Mouse (Mus musculus): ENCODE measurements around the gene Mybbp1a. TPM values are rescaled to one million over a fixed set of nuclear protein-coding genes. Genes with fewer than 3 reads are reported as not detected.
"Not testable (repeated sequence)": the region's sequence is repeated elsewhere in the genome, so short reads cannot be mapped to it uniquely, and the experiment has no call there.

The Mybbp1a gene
- polyA plus RNA-seq, 1 experiment: 48.1 TPM

GRCm38 (mm10) chr11:72420460-72421122 lies 20.6 kb upstream of the Mybbp1a start:
- Histone ChIP-seq H3K4me3 (ENCODE audit: insufficient read depth, low read length) (no peak overlapping the region), H3K27ac (ENCODE audit: insufficient read depth, low read length) (no peak overlapping the region), H3K4me1 (ENCODE audit: control insufficient read depth, insufficient read depth, low read length) (no peaks in the 10 kb centered on the region)
- TF ChIP-seq POLR2A (IDR thresholded peaks at IDR 0.05; ENCODE audit: extremely low read depth, insufficient read depth, low read length) (no peak), CTCF (IDR thresholded peaks at IDR 0.05; ENCODE audit: extremely low read depth, insufficient read depth, low read length) (no peak)

- TF ChIP-seq POLR2A (IDR thresholded peaks at IDR 0.05; ENCODE audit: extremely low read depth, insufficient read depth, low read length): no peak
- no peak for TF ChIP-seq CTCF (IDR thresholded peaks at IDR 0.05; ENCODE audit: extremely low read depth, insufficient read depth, low read length)
- no peak overlapping the region for H3K4me3 ChIP-seq (ENCODE audit: insufficient read depth, low read length)
- no peak overlapping the region for H3K27ac ChIP-seq (ENCODE audit: insufficient read depth, low read length)
- no peaks in the 10 kb centered on the region for H3K4me1 ChIP-seq (ENCODE audit: control insufficient read depth, insufficient read depth, low read length)
Measured at GRCm38 (mm10) chr11:72421518-72422278, 19.5 kb upstream of the Mybbp1a start.

DNA sequence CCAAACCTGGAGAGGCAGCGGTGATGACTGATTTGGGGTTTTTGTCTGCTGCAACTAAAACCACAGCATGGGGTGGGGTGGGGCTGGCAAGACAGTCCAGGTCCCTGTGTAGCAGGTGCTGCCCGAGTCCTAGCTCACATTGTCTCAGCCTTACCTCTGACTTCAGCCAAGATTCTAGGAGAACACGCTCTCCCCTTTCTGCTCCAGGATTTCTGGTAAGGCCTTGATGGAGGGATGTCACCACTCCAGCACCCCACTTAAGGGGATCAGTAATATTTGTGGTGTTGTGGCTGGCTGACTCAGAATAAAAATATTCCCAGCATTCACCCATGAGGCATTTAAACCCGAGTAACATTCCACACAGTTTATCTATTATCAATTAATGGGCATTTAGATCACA lies 17.5 kb upstream of the Mybbp1a start:
- no peak overlapping the region for H3K4me3 ChIP-seq (ENCODE audit: insufficient read depth, low read length)
- H3K4me1 ChIP-seq (ENCODE audit: control insufficient read depth, insufficient read depth, low read length): no peaks in the 10 kb centered on the region
- no peak overlapping the region for H3K27ac ChIP-seq (ENCODE audit: insufficient read depth, low read length)
- TF ChIP-seq CTCF (IDR thresholded peaks at IDR 0.05; ENCODE audit: extremely low read depth, insufficient read depth, low read length): no peak
- TF ChIP-seq POLR2A (IDR thresholded peaks at IDR 0.05; ENCODE audit: extremely low read depth, insufficient read depth, low read length): no peak

- no peak for TF ChIP-seq POLR2A (IDR thresholded peaks at IDR 0.05; ENCODE audit: extremely low read depth, insufficient read depth, low read length)
- TF ChIP-seq CTCF (IDR thresholded peaks at IDR 0.05; ENCODE audit: extremely low read depth, insufficient read depth, low read length): no peak
- no peak overlapping the region for H3K27ac ChIP-seq (ENCODE audit: insufficient read depth, low read length)
- H3K4me1 ChIP-seq (ENCODE audit: control insufficient read depth, insufficient read depth, low read length): no peaks in the 10 kb centered on the region
- H3K4me3 ChIP-seq (ENCODE audit: insufficient read depth, low read length): no peak overlapping the region
Measured at GRCm38 (mm10) chr11:72425201-72425600, 16.0 kb upstream of the Mybbp1a start.

DNA sequence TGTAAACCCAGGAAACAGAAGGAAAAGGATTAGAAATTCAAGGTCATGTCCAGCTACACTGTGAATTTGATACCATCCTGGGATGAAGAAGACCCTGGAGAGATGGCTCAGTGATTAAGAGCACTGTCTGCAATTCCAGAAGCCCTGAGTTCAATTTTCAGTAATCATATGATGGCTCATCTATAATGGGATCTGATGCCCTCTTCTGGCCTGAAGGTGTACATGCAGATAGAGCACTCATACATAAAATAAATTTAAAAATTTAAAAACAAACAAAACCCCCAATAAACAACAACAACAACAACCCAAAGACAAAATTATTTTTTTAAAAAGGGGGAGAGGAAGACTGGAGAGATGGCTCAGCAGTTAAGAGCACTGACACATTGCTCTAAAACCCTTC lies 14.3 kb upstream of the Mybbp1a start:
- no peak overlapping the region for H3K4me3 ChIP-seq (ENCODE audit: insufficient read depth, low read length)
- H3K4me1 ChIP-seq (ENCODE audit: control insufficient read depth, insufficient read depth, low read length): no peaks in the 10 kb centered on the region
- no peak overlapping the region for H3K27ac ChIP-seq (ENCODE audit: insufficient read depth, low read length)
- TF ChIP-seq POLR2A (IDR thresholded peaks at IDR 0.05; ENCODE audit: extremely low read depth, insufficient read depth, low read length) (no peak), CTCF (IDR thresholded peaks at IDR 0.05; ENCODE audit: extremely low read depth, insufficient read depth, low read length) (no peak)

- TF ChIP-seq POLR2A (IDR thresholded peaks at IDR 0.05; ENCODE audit: extremely low read depth, insufficient read depth, low read length) (no peak), CTCF (IDR thresholded peaks at IDR 0.05; ENCODE audit: extremely low read depth, insufficient read depth, low read length) (peak; percentile 50)
- Histone ChIP-seq H3K4me1 (ENCODE audit: control insufficient read depth, insufficient read depth, low read length) (no peaks in the 10 kb centered on the region), H3K4me3 (ENCODE audit: insufficient read depth, low read length) (no peak overlapping the region), H3K27ac (ENCODE audit: insufficient read depth, low read length) (no peak overlapping the region)
Measured at GRCm38 (mm10) chr11:72428694-72429093, 12.5 kb upstream of the Mybbp1a start.

DNA sequence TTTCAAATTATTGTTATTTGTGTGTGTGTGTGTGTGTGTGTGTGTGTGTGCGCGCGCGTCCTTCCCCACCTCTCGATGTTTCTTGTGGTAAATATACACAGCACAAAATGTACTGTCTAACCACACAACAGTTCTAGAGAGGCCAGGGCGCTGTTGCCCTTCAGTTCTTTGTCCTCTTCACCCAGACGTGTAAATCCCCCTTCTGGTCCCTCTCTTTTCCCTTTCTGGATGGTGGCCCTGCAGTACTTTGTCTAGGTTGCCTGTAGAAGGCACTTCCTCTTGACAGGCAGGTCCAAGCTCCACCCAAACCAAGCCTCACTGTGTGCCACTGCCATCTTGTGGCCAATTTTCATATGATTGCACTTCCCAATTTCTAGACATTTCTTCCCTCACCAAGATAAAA lies 11.9 kb upstream of the Mybbp1a start:
- Histone ChIP-seq H3K27ac (ENCODE audit: insufficient read depth, low read length) (no peak overlapping the region), H3K4me3 (ENCODE audit: insufficient read depth, low read length) (no peak overlapping the region)
- TF ChIP-seq POLR2A (IDR thresholded peaks at IDR 0.05; ENCODE audit: extremely low read depth, insufficient read depth, low read length) (no peak), CTCF (IDR thresholded peaks at IDR 0.05; ENCODE audit: extremely low read depth, insufficient read depth, low read length) (peak; percentile 88)

DNA sequence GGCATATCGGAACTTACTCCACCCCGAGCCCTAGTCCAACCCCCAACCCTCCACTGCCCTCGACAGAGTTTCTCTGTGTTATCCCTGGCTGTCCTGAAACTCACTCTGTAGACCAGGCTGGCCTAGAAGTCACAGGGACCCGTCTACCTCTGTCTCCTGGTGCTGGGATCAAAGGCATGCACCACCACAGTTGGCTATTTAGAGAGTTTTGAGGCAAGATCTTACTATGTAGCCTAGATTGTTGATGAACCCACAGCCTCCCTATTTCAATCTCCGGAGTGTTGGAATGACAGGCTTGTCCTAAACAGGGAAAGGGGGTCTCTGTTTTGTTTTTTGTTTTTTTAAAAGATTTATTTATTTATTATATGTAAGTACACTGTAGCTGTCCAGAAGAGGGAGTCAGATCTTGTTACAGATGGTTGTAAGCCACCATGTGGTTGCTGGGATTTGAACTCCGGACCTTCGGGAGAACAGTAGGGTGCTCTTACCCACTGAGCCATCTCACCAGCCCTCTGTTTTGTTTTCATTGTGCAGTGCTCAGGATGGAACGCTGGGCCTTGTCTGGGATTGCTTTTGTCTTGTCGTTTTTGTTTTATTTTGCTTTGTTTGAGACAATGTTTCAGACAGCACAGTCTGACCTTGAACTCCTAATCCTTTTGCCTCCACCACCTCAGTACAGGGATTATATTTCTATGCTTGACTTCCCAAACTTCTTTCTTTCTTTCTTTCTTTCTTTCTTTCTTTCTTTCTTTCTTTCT lies 10.7 kb upstream of the Mybbp1a start:
- H3K4me3 ChIP-seq (ENCODE audit: insufficient read depth, low read length); H3K4me1 ChIP-seq (ENCODE audit: control insufficient read depth, insufficient read depth, low read length); H3K27ac ChIP-seq (ENCODE audit: insufficient read depth, low read length): not testable (repeated sequence)

More for the DNA sequence above, 11.9 kb upstream of the Mybbp1a start:
- no peaks in the 10 kb centered on the region for H3K4me1 ChIP-seq (ENCODE audit: control insufficient read depth, insufficient read depth, low read length)

GRCm38 (mm10) chr11:72434963-72435693 lies 6.0 kb upstream of the Mybbp1a start, which contains the start of gene Ggt6:
TSS of gene Ggt6 (plus strand) at chr11:72435526.
- H3K4me1 ChIP-seq (ENCODE audit: control insufficient read depth, insufficient read depth, low read length): peaks cover 1% of the 10 kb centered on the region; the same call in 1 of the 2 replicates
- no peak for TF ChIP-seq POLR2A (IDR thresholded peaks at IDR 0.05; ENCODE audit: extremely low read depth, insufficient read depth, low read length)
- no peak for TF ChIP-seq CTCF (IDR thresholded peaks at IDR 0.05; ENCODE audit: extremely low read depth, insufficient read depth, low read length)
- H3K27ac ChIP-seq (ENCODE audit: insufficient read depth, low read length): no peak within 1 kb of the TSS

More at GRCm38 (mm10) chr11:72434963-72435693, 6.0 kb upstream of the Mybbp1a start, which contains the start of gene Ggt6:
- no peak within 1 kb of the TSS for H3K4me3 ChIP-seq (ENCODE audit: insufficient read depth, low read length)
